Mouse (Mus musculus) embryonic facial prominence, embryonic 10.5 days (tissue): ENCODE data around the gene Hspb3. TPM values are rescaled to one million over a fixed set of nuclear protein-coding genes. Genes with fewer than 3 reads are reported as not detected.

Source experiments
- DNase-seq: peaks from one replicate; pipeline ENCODE4 v3.0.0-alpha.2; 2017; ENCODE audit warnings: low spot score
- H3K27ac ChIP-seq: fragments of 300-500 bp; sonication (generic); replicated peaks from 2 replicates; pipeline ENCODE4 v1.5.1; 2016; ENCODE audit warnings: mild to moderate bottlenecking
- H3K27me3 ChIP-seq: fragments of 300-500 bp; sonication (generic); replicated peaks from 2 replicates; pipeline ENCODE4 v1.6.1; 2016; ENCODE audit warnings: low read depth, mild to moderate bottlenecking; ENCODE audit not compliant: poor library complexity, severe bottlenecking
- H3K36me3 ChIP-seq: fragments of 300-500 bp; sonication (generic); replicated peaks from 2 replicates; pipeline ENCODE4 v1.6.1; 2016; ENCODE audit warnings: mild to moderate bottlenecking, moderate library complexity
- H3K4me1 ChIP-seq: fragments of 300-500 bp; sonication (generic); 2 replicates; pipeline ENCODE4 v1.6.1; 2016
- H3K4me3 ChIP-seq: fragments of 300-500 bp; sonication (generic); 2 replicates; pipeline ENCODE4 v1.5.1; 2016; ENCODE audit warnings: mild to moderate bottlenecking, moderate library complexity
- H3K9me3 ChIP-seq: fragments of 300-500 bp; sonication (generic); 2 replicates; pipeline ENCODE4 v1.6.1; 2016; ENCODE audit warnings: mild to moderate bottlenecking
- WGBS: fragments of 180-500 bp; shearing (Covaris S2); methylation state at CpG from one replicate; pipeline ENCODE4 v1.1.7; 2016; 5-methylcytosine and 5-hydroxymethylcytosine counted together
- polyA plus RNA-seq: library from polyadenylated mRNA; unstranded; fragments of >200 nt; fragmentation: Nextera tagmentation; extraction: Ambion mirVana; gene quantifications from 2 replicates; pipeline ENCODE4 v1.2.1, GENCODE M21; 2016

Gene Hspb3
- polyA plus RNA-seq, 1 experiment from 2014 or later = not detected

DNA sequence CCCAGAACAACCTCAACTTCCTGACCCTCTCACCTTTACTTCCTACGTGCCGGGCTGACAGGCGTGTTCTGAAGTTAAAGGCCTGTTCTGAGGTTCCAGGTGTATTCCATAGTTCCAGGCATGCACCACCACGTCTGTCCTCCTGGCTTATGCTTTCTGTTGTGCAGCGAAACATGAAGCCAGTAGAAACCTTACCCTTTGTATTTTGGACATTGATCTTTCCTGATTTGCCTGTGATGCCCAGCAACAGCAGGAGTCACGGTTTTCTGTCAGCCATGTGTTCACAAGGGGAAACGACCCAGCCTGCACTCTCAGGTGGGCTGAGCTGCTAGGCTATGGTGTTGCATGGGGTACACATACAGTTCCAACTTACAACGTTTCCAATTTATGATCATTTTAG is 35.9 kb downstream of the Hspb3 start:
- no peaks in the 10 kb centered on the region for H3K27me3 ChIP-seq
- 80% methylated on average over 8 of the region's 8 CpGs for WGBS
- no peaks in the 10 kb centered on the region for H3K36me3 ChIP-seq
- no peaks in the 10 kb centered on the region for H3K9me3 ChIP-seq
- H3K4me1 ChIP-seq = peaks cover 7% of the 10 kb centered on the region
- no peak for DNase-seq
- no peak overlapping the region for H3K27ac ChIP-seq
- H3K4me3 ChIP-seq = no peak overlapping the region

DNA sequence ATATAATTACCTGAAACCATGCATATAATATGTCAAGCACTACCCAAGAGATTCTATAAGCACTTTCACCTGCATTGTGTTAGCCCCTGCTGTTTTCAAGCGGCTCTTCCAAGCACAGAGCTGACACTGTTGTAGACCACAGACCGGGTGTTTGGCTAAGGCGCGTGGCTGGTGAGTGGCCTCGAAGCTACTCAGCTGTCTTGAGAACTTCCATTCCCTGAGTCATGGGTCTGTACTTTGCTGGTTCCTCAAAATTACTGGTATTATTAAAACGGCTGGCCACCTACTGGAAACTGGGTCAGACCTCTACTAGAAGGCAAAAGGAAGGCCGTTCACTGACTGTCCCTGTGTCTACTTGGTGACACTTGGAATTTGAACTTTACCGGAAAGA is 40.6 kb downstream of the Hspb3 start:
- DNase-seq = peak; percentile 40
- Histone ChIP-seq H3K27ac (peak overlapping the region; percentile 78), H3K4me1 (peaks cover 30% of the 10 kb centered on the region), H3K36me3 (no peaks in the 10 kb centered on the region), H3K9me3 (no peaks in the 10 kb centered on the region), H3K4me3 (no peak overlapping the region), H3K27me3 (no peaks in the 10 kb centered on the region)
- 62% methylated on average over 8 of the region's 8 CpGs for WGBS

DNA sequence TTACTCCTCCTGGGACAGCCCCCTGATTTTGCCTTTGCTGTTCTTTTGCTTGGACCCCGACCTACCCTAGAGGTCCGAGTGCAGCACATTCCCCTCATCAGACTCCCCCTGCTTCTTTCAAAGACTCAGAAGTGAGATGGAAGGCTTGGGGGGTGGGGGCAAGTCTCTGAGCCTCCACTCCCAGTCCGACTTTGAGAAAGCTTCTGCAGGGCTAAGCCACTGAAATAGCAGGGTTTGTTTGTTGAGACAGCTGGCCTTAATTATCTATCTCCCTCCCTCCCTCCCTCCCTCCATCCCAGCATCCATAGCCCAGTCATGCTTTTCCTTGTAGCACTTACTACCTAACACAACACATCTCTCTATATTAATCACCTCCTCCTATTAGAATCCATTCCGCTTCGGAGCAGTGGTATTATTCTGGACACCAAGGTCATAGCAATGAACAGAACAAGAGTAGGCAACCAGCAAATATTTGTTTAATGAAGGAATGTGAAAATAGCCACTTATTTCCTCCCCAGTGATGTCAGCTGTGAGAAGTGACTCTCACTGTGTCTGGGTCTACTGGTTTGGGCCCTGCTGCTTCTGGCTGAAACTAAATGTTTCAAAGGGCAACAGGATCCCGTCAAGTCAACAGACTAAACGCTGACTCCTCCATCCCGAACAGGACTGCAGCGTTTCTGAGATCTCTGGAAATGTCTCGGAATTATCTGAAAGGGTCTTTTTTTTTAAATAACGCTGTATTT is 41.2 kb downstream of the Hspb3 start:
- DNase-seq = peak; percentile 83
- Histone ChIP-seq H3K36me3 (no peaks in the 10 kb centered on the region; the same call in 1 of the 2 replicates), H3K27ac (peak overlapping the region; percentile 78), H3K9me3 (no peaks in the 10 kb centered on the region), H3K27me3 (no peaks in the 10 kb centered on the region), H3K4me1 (peaks cover 35% of the 10 kb centered on the region), H3K4me3 (no peak overlapping the region)
- 39% methylated on average over 11 of the region's 11 CpGs for WGBS

- Histone ChIP-seq H3K4me3 (no peak overlapping the region), H3K4me1 (peaks cover 68% of the 10 kb centered on the region), H3K36me3 (peaks cover 7% of the 10 kb centered on the region), H3K27me3 (no peaks in the 10 kb centered on the region), H3K9me3 (no peaks in the 10 kb centered on the region), H3K27ac (peak overlapping the region; percentile 44; the same call in 1 of the 2 replicates)
- WGBS = 74% methylated on average over 9 of the region's 9 CpGs
- DNase-seq = no peak
These were observed 44.5 kb downstream of the Hspb3 start for GRCm38 (mm10) chr13:113619003-113619402.

DNA sequence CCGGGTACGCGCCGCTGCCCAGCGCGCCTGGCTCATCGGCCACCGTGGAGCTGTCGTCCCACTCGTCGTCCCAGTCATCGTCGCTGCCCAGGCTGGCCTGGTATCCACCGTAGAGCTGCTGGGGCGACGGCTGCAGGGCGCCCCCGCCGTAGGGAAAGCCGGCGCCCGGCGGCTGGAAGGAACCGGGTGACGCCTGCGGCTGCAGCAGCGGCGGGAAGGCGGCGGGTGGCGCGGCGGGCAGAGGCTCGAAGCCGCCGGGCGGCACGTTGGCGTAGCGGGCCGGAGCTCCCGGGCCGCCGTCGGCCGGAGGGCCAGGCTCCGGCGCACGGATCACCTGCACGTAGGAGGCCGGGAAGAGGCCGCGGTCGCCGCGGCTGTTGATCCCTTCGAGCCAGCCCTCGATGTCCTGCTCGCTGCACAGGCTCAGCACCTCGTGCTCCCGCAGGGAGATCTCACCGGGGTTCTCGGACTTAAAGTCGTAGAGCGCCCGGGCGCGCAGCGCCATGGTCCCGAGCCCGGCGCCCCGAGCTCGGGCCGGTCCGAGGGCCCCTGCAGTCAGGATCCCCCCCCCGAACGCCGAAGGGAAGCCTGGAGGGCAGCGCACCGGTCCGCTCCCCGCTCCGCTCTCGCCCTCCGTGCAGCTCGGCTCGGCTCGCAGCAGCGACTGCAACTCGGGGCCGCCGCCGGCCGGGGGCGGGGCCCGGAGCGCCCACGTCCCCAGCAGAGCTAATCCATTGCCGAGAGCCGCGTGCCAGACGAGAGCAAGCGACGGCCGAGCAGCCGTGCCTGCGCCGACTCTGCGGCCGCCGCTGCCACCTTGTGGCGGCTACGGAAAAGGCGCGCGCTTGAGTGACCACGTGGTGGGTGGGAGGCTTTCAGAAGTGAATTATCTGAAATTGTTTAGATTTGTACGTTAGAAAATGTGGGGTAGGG is 45.3 kb downstream of the Hspb3 start, which contains the start of gene Snx18:
Gene Snx18, minus strand, starts transcription at position 674 of the 933 bp plus-strand sequence.
- DNase-seq = peak; percentile 94
- Histone ChIP-seq H3K27ac (peak within 1 kb of the TSS; percentile 95), H3K27me3 (no peaks in the 10 kb centered on the region), H3K4me3 (peak within 1 kb of the TSS; percentile 92), H3K9me3 (no peaks in the 10 kb centered on the region), H3K4me1 (peaks cover 77% of the 10 kb centered on the region), H3K36me3 (peaks cover 7% of the 10 kb centered on the region)
- WGBS = under 1% methylated on average over 119 of the region's 119 CpGs

GRCm38 (mm10) chr13:113617338-113617890 is 46.1 kb downstream of the Hspb3 start:
- H3K4me1 ChIP-seq = peaks cover 78% of the 10 kb centered on the region
- peak overlapping the region; percentile 92 for H3K4me3 ChIP-seq
- 11% methylated on average over 49 of the region's 49 CpGs for WGBS
- H3K27ac ChIP-seq = peak overlapping the region; percentile 95
- no peak for DNase-seq
- no peaks in the 10 kb centered on the region for H3K9me3 ChIP-seq
- H3K27me3 ChIP-seq = no peaks in the 10 kb centered on the region
- H3K36me3 ChIP-seq = peaks cover 12% of the 10 kb centered on the region

GRCm38 (mm10) chr13:113616751-113617337 is 46.6 kb downstream of the Hspb3 start:
- H3K4me3 ChIP-seq = peak overlapping the region; percentile 92
- H3K27me3 ChIP-seq = no peaks in the 10 kb centered on the region
- DNase-seq = no peak
- H3K4me1 ChIP-seq = peaks cover 78% of the 10 kb centered on the region
- 63% methylated on average over 24 of the region's 24 CpGs for WGBS
- H3K27ac ChIP-seq = peak overlapping the region; percentile 95
- H3K9me3 ChIP-seq = no peaks in the 10 kb centered on the region
- peaks cover 17% of the 10 kb centered on the region for H3K36me3 ChIP-seq

- no peaks in the 10 kb centered on the region for H3K27me3 ChIP-seq
- H3K9me3 ChIP-seq = no peaks in the 10 kb centered on the region
- H3K27ac ChIP-seq = peak overlapping the region; percentile 95
- peak; percentile 35 for DNase-seq
- peaks cover 80% of the 10 kb centered on the region for H3K4me1 ChIP-seq
- peak overlapping the region; percentile 92 for H3K4me3 ChIP-seq
- WGBS = 15% methylated on average over 8 of the region's 8 CpGs
- peaks cover 25% of the 10 kb centered on the region for H3K36me3 ChIP-seq
These were observed 47.4 kb downstream of the Hspb3 start for GRCm38 (mm10) chr13:113615971-113616671.

GRCm38 (mm10) chr13:113615546-113615941 is 47.9 kb downstream of the Hspb3 start:
- 2% methylated on average over 10 of the region's 10 CpGs for WGBS
- H3K9me3 ChIP-seq = no peaks in the 10 kb centered on the region
- H3K27ac ChIP-seq = peak overlapping the region; percentile 95
- H3K36me3 ChIP-seq = peaks cover 30% of the 10 kb centered on the region
- peaks cover 85% of the 10 kb centered on the region for H3K4me1 ChIP-seq
- peak overlapping the region; percentile 92 for H3K4me3 ChIP-seq
- H3K27me3 ChIP-seq = no peaks in the 10 kb centered on the region
- peak; percentile 59 for DNase-seq

DNA sequence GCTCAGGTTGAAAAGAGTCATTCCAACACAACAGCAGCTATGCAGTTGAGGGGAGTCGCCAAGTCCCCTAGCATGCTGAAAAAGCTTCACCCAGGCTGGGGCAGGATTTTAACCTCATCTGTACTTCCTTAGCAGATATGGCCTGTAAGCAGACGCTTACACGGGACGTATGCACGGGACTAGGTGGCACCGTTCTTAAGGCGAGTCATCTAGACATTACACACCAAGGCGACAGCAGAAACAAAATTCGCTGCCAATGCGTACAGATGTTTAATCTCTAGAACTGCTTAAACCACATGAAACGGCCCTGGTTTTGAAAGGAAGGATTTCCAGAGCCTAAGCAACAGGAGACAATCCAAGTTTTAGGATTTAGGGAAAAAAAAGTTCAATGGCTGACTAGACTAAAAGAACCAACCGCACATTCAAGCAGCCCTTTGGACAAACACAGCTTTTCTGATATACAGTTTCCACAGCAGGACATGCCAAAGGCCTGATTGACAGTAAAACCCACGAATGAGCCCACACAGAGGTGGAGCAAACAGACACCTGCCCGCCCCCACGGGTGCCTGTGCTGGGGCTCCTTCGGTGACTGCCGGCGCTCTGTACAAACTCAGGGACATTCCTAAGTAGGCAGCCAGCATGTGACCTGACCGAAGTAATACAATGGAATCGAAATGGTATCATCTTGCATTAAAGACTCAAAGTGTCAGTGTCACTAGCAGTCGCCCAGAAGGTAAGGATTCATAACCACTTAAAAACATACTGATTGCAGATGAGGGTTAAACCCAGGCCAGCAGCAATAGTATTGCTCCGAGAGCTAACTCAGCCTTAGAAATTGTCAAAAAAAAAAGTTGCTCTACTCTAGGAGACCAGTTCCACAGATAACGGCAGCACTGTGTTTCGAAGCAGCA is 48.6 kb downstream of the Hspb3 start:
- WGBS = 27% methylated on average over 24 of the region's 24 CpGs
- Histone ChIP-seq H3K4me1 (peaks cover 88% of the 10 kb centered on the region), H3K27ac (peak overlapping the region; percentile 95), H3K27me3 (no peaks in the 10 kb centered on the region), H3K4me3 (peak overlapping the region; percentile 92), H3K9me3 (no peaks in the 10 kb centered on the region), H3K36me3 (peaks cover 36% of the 10 kb centered on the region)
- peak; percentile 86 for DNase-seq

DNA sequence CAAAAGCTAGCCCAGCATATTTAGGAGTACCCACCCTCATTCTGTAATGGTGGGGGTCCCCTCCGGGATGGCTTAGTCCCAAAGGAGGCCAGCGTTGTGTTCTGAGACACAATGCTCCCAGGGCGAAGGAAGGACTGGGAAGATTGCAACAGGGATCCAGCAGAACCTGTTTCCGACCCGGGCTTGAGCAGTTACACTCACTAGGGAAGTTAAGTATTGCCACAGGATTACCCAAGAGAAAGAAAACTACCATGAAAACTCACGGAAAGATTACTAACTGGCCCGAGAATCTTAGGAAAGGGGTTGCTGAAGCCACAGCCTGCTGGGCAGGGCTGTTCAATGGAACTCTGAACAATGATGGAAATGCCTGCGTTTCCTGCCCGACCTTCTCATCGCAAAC is 49.6 kb downstream of the Hspb3 start:
- 55% methylated on average over 10 of the region's 10 CpGs for WGBS
- Histone ChIP-seq H3K9me3 (no peaks in the 10 kb centered on the region), H3K4me1 (peaks cover 82% of the 10 kb centered on the region), H3K4me3 (peak overlapping the region; percentile 92), H3K36me3 (peaks cover 41% of the 10 kb centered on the region), H3K27me3 (no peaks in the 10 kb centered on the region), H3K27ac (peak overlapping the region; percentile 51; the same call in 1 of the 2 replicates)
- no peak for DNase-seq
